Mouse (Mus musculus) kidney, postnatal 0 days (tissue): Measurements from ENCODE around the gene D630039A03Rik. TPM values are rescaled to one million over a fixed set of nuclear protein-coding genes. Genes with fewer than 3 reads are reported as not detected.
A peak's percentile ranks its signal among the peaks of the same experiment; 100 is the strongest.

ENCODE experiments used
- ATAC-seq: fragments of 200-750 bp; cut with Nextera tagmentation; replicated peaks from 2 replicates; pipeline ENCODE4 v1.8.0; 2017; ENCODE audit warnings: low read depth, moderate number of reproducible peaks, moderate TSS enrichment, moderate library complexity; ENCODE audit not compliant: low FRiP score
- DNase-seq: peaks from one replicate; pipeline ENCODE4 v3.0.0-alpha.2; 2016; ENCODE audit warnings: low spot score
- H3K27ac ChIP-seq: fragments of 300-500 bp; sonication (generic); 2 replicates; pipeline ENCODE4 v1.5.1; 2014; ENCODE audit warnings: mild to moderate bottlenecking
- H3K27me3 ChIP-seq: fragments of 300-500 bp; sonication (generic); 2 replicates; pipeline ENCODE4 v1.6.1; 2014; ENCODE audit warnings: low read length, mixed read lengths; ENCODE audit not compliant: insufficient read depth
- H3K36me3 ChIP-seq: fragments of 300-500 bp; sonication (generic); 2 replicates; pipeline ENCODE4 v1.6.1; 2014; ENCODE audit warnings: low read length, mixed read lengths; ENCODE audit not compliant: insufficient read depth
- H3K4me1 ChIP-seq: fragments of 300-500 bp; sonication (generic); replicated peaks from 2 replicates; pipeline ENCODE4 v1.6.1; 2014; ENCODE audit warnings: antibody characterized with exemption, low read length, mixed read lengths; ENCODE audit not compliant: insufficient read depth
- H3K4me2 ChIP-seq: fragments of 300-500 bp; sonication (generic); 2 replicates; pipeline ENCODE4 v1.6.1; 2014; ENCODE audit warnings: mild to moderate bottlenecking, low read length, moderate library complexity, mixed read lengths
- H3K4me3 ChIP-seq: fragments of 300-500 bp; sonication (generic); replicated peaks from 2 replicates; pipeline ENCODE4 v1.5.1; 2014; ENCODE audit warnings: low read depth, low read length
- H3K9ac ChIP-seq: fragments of 300-500 bp; sonication (generic); 2 replicates; pipeline ENCODE4 v1.6.1; 2014; ENCODE audit warnings: low read depth, low read length
- H3K9me3 ChIP-seq: fragments of 300-500 bp; sonication (generic); replicated peaks from 2 replicates; pipeline ENCODE4 v1.6.1; 2016; ENCODE audit warnings: low read length, inconsistent platforms, mixed read lengths
- CTCF ChIP-seq: IDR thresholded peaks from 2 replicates; pipeline ENCODE4 v1.5.1; 2016; ENCODE audit warnings: antibody characterized with exemption, low read depth, mild to moderate bottlenecking, moderate library complexity
- WGBS: fragments of 180-500 bp; shearing (Covaris S2); extraction: QIAGEN DNeasy Blood & Tissue Kit; methylation state at CpG from one replicate; pipeline ENCODE4 v1.1.7; 2014; 5-methylcytosine and 5-hydroxymethylcytosine counted together
- polyA plus RNA-seq: library from polyadenylated mRNA; unstranded; fragments of >200 nt; fragmentation: Nextera tagmentation; extraction: Ambion mirVana; gene quantifications from 2 replicates; pipeline ENCODE4 v1.2.1, GENCODE M21; 2015

The D630039A03Rik gene
- polyA plus RNA-seq, 1 experiment from 2014 or later = 2.3 TPM

DNA sequence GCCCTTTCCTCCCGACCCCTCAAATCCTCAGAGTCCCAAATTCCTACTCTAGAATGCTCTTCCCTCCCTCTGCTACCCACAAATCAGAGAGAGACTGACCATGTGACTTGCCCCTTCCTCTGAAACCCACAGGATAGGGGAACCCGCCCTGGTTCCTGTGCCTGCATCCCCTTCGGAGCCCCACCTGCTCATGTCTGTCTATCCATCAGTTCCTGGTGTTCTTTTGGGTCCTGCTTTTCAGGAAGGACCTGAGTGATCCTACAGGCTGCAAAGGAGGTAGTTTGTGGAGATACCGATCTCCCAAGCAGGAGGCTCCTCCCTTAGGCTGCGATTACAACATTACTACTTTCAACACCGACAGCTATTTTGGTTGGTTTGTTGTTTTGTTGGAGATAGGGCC is 7.2 kb downstream of the D630039A03Rik start:
- 64% methylated on average over 6 of the region's 6 CpGs for WGBS
- H3K4me2 ChIP-seq = no peak overlapping the region
- H3K4me3 ChIP-seq = no peak overlapping the region
- H3K9ac ChIP-seq = no peak overlapping the region
- no peaks in the 10 kb centered on the region for H3K4me1 ChIP-seq
- H3K27ac ChIP-seq = no peak overlapping the region
- ATAC-seq (no peak), DNase-seq (no peak)
- H3K9me3 ChIP-seq = no peaks in the 10 kb centered on the region
- no peaks in the 10 kb centered on the region for H3K27me3 ChIP-seq
- no peaks in the 10 kb centered on the region for H3K36me3 ChIP-seq
- no peak for TF ChIP-seq CTCF

DNA sequence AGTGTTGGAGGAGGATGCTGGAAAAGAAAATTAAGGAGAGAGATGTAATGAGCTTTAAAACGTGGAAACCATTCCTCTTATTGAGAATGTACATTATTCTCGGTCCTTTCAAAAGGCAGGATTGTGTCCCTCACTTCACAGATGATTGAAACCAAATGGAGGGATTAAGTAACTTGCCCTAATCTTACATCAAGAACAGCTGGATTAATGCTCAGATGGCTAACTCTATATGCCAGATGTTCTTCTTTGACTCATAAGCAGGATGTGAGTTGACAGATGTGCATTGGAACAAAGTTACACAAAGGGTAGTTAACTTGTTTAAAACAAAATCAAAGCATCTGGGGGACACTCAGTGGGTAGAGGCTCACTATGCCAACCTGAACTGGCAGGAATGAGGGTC is 9.4 kb downstream of the D630039A03Rik start:
- H3K4me2 ChIP-seq = no peak overlapping the region
- H3K36me3 ChIP-seq = no peaks in the 10 kb centered on the region
- no peak for ATAC-seq
- 39% methylated on average over 2 of the region's 2 CpGs for WGBS
- no peaks in the 10 kb centered on the region for H3K4me1 ChIP-seq
- H3K4me3 ChIP-seq = no peak overlapping the region
- peak; percentile 28 for DNase-seq
- H3K27ac ChIP-seq = no peak overlapping the region
- H3K9ac ChIP-seq = no peak overlapping the region
- H3K9me3 ChIP-seq = no peaks in the 10 kb centered on the region
- TF ChIP-seq CTCF = no peak
- H3K27me3 ChIP-seq = no peaks in the 10 kb centered on the region

DNA sequence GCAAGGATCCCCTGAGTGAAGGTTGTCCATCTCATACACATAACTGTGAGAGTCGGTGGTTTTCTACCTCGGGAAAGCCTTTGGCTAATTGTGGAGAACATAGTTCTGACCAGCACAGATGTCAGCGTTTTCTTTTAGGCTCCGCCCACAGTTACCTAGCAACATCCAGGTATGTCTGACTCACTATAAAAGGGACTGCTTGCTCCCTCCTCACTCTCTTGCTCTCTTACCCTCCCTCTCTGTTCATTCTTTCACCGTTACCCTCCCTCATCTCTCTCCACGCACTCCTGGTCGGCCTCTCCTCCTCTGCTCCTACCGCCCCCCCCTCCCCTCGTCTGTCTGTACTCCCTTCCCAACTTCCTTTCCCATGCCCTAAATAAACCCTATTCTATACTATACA is 11.5 kb downstream of the D630039A03Rik start:
- no peak overlapping the region for H3K4me3 ChIP-seq
- no peak overlapping the region for H3K9ac ChIP-seq
- 26% methylated on average over 9 of the region's 9 CpGs for WGBS
- no peaks in the 10 kb centered on the region for H3K36me3 ChIP-seq
- H3K4me1 ChIP-seq = no peaks in the 10 kb centered on the region
- no peak overlapping the region for H3K27ac ChIP-seq
- H3K27me3 ChIP-seq = no peaks in the 10 kb centered on the region
- H3K4me2 ChIP-seq = peak overlapping the region; percentile 1
- H3K9me3 ChIP-seq = no peaks in the 10 kb centered on the region
- ATAC-seq = peak; percentile 52; the same call in 1 of the 2 replicates
- DNase-seq = no peak
- TF ChIP-seq CTCF = no peak

DNA sequence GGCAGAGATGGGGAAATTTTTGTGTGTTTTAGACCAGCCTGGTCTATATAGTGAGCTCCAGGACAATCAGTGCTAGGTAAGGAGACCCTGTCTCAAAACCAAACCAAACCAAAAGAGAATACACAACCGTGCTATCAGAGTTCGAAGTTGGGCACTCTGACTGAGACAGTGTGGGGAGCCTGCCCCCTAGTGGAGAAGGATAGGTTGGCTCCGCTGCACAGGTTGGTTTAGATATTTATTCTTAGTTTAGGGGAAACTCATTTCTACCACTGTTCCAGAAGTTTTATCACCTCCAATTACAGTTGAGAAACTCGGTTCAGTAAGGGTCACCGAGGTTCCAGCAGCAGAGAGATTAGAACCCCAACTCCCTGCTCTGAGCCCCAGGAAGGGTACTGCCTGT is 11.9 kb downstream of the D630039A03Rik start:
- no peaks in the 10 kb centered on the region for H3K4me1 ChIP-seq
- 7% methylated on average over 5 of the region's 5 CpGs for WGBS
- DNase-seq = peak; percentile 68
- TF ChIP-seq CTCF = peak; percentile 91
- no peak overlapping the region for H3K27ac ChIP-seq
- ATAC-seq = peak; percentile 58; the same call in 1 of the 2 replicates
- H3K4me3 ChIP-seq = no peak overlapping the region
- H3K4me2 ChIP-seq = peak overlapping the region; percentile 1
- H3K9me3 ChIP-seq = no peaks in the 10 kb centered on the region
- H3K9ac ChIP-seq = no peak overlapping the region
- H3K36me3 ChIP-seq = no peaks in the 10 kb centered on the region
- H3K27me3 ChIP-seq = no peaks in the 10 kb centered on the region

DNA sequence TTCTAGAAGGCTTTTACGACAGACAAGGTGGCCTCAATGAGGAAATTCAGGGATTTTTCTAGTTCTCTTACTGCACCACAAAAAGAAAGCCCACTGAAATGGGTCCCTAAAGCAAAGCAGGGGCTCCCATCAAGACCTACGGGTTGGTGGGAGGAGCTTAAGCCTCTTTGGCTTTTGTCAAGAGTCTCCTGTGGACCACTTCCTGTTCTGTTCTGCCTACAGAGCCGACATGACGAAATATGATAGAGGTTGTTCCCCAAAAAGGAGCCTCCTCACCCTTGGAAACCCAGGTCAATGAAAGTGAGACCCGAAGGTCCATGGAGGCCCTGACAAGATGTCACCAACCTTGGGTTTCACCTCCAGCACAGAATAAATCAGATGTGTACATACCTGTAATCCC is 13.5 kb downstream of the D630039A03Rik start:
- Histone ChIP-seq H3K27ac (no peak overlapping the region), H3K9ac (no peak overlapping the region), H3K36me3 (no peaks in the 10 kb centered on the region), H3K27me3 (no peaks in the 10 kb centered on the region), H3K4me1 (no peaks in the 10 kb centered on the region), H3K4me2 (no peak overlapping the region), H3K9me3 (no peaks in the 10 kb centered on the region), H3K4me3 (no peak overlapping the region)
- no peak for TF ChIP-seq CTCF
- DNase-seq (no peak), ATAC-seq (no peak)
- 77% methylated on average over 5 of the region's 5 CpGs for WGBS

DNA sequence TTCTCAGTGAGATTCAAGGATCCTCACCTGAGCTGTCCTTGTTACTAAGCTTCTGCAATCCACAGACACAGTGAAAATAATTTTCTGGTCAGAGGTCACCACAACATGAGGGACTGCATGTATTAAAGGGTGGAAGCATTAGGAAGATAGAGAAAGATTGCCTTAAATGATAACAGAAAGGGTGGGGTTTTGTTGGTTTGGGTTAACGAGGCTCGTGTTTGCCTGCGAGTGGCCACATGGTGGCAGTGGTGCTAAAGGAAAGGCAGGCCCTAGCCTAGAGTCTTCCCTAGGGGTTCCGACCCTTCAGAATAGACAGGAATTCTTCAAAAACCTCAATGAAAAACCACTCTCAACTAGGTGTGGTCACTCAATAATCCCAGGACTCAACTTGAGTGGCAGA is 14.9 kb downstream of the D630039A03Rik start:
- no peak overlapping the region for H3K27ac ChIP-seq
- H3K9ac ChIP-seq = no peak overlapping the region
- H3K4me1 ChIP-seq = no peaks in the 10 kb centered on the region
- no peak overlapping the region for H3K4me2 ChIP-seq
- no peaks in the 10 kb centered on the region for H3K9me3 ChIP-seq
- DNase-seq (peak; percentile 77), ATAC-seq (no peak)
- no peaks in the 10 kb centered on the region for H3K36me3 ChIP-seq
- peak; percentile 90 for TF ChIP-seq CTCF
- H3K27me3 ChIP-seq = no peaks in the 10 kb centered on the region
- WGBS = 6% methylated on average over 4 of the region's 4 CpGs
- H3K4me3 ChIP-seq = no peak overlapping the region

DNA sequence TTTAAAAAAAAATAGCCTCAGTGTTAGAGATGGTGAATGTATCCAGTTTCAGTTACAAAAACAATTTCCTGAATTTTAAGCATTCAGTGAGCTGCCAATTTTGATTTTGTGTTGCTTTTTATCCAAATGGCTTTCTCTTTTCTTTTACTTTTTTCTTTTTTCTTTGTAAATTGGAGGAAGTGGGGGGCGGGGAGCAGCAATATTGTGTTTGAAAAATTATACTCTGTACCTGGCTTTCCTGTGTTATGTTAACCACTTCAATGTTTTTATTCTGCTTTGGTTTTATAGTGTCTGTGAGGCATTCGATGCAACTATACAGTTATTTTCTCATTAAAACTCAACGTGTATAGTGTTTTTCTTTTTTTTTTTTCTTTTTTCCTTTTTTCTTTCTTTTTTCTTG is 19.5 kb downstream of the D630039A03Rik start:
- 46% methylated on average over 3 of the region's 3 CpGs for WGBS
- no peaks in the 10 kb centered on the region for H3K9me3 ChIP-seq
- no peaks in the 10 kb centered on the region for H3K4me1 ChIP-seq
- no peak overlapping the region for H3K4me2 ChIP-seq
- no peak overlapping the region for H3K9ac ChIP-seq
- DNase-seq = no peak
- no peak for TF ChIP-seq CTCF
- no peak for ATAC-seq
- H3K27ac ChIP-seq = no peak overlapping the region
- no peaks in the 10 kb centered on the region for H3K36me3 ChIP-seq
- H3K4me3 ChIP-seq = no peak overlapping the region
- no peaks in the 10 kb centered on the region for H3K27me3 ChIP-seq
